Mouse (Mus musculus) erythroid progenitor cell, adult 5-6 weeks (primary cell): ENCODE results near the gene Nod2. TPM values are rescaled to one million over a fixed set of nuclear protein-coding genes. Genes with fewer than 3 reads are reported as not detected.

Experiments
- ATAC-seq: replicated peaks from 2 replicates; pipeline ENCODE4 v1.8.0; 2016; ENCODE audit warnings: moderate number of reproducible peaks, mild to moderate bottlenecking, moderate TSS enrichment, inconsistent platforms; ENCODE audit not compliant: poor library complexity, low FRiP score, severe bottlenecking
- total RNA-seq, 2 experiments: library from RNA; stranded (forward) in 1 of 2; stranded (reverse) in 1 of 2; fragments of 150-400 nt in 1 of 2; fragments of 186-747, 209-891 nt in 1 of 2; gene quantifications; 2 replicates each; pipeline versions ENCODE4 v1.2.3 to v1.2.4; 2015 to 2017; ENCODE audit warnings: low replicate concordance in 2 of 2

Nod2 gene
- total RNA-seq, 2 experiments from 2014 or later: 0.53 TPM; not detected in 1

- no peak for ATAC-seq
These were observed 50.9 kb downstream of the Nod2 start for GRCm38 (mm10) chr8:88698048-88698447.

DNA sequence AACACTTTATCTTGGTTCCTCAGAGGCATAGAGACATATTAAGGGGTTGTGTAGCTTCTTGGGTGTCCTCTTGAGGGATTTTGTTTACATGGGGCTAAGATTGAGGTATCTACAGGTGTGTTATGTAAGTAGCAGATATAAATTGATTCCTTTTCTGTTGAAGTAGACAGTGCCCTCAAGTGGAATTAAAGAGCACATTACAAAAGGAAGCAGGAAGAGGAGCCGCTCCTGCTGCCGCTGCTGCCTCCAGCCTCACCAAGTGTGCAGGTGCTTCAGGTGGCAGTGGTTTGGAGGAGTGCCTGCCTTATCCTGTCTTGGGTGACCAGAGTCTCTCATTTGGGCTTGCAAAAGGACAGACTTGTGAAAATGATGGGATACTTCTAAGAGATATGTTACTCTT is 54.5 kb downstream of the Nod2 start:
- ATAC-seq: no peak

- no peak for ATAC-seq
These were observed 55.7 kb downstream of the Nod2 start for GRCm38 (mm10) chr8:88702816-88703215.

DNA sequence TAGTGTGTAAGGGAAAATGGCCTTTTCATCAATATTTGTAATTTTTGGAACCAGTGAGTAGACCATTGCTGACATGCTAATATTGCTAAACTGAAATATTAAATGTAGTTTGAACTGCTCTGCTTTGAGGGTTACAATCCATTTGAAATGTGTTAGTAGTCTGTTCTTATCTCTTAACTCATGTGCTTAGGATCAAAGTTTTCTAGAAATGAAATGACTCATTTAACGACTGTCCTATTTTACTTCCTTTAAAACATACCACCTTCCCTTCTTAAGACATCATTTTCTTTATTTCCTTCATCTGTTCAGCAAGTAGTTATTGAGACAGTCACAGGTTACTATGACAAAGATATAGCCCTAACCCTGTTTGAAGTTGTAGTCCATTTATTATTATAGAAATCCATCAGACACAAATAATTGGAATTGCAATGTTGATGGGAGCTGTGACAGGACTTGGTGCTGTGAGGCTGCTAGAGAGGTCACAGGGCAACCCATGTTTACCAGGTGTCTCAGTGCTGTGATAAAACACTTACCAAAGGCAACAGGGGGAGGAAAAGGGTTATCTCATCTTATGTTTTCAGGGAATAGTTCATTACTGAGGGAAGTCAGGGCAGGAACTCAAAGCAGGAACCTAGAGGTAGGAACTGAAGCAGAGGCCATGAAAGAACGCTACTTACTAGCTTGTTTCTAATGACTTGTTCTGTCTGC is 76.3 kb downstream of the Nod2 start:
- ATAC-seq: no peak

Other genes starting within 250 kb of the Nod2 start
- not detected in 2 replicates for gene Nkd1, start 126.0 kb upstream of the Nod2 start, total RNA-seq (2015; ENCODE audit: low replicate concordance)
- not detected in 2 replicates for gene Nkd1, start 126.0 kb upstream of the Nod2 start, total RNA-seq (2017; ENCODE audit: low replicate concordance)
- 15.5 and 21.8 TPM in 2 replicates for gene Snx20, start 11.2 kb upstream of the Nod2 start, total RNA-seq (2015; ENCODE audit: low replicate concordance)
- gene Snx20, start 11.2 kb upstream of the Nod2 start, total RNA-seq (2017; ENCODE audit: low replicate concordance): 1.7 and 4.2 TPM in 2 replicates
- gene Cyld, start 49.7 kb downstream of the Nod2 start, total RNA-seq (2015; ENCODE audit: low replicate concordance): 13.3 and 16.3 TPM in 2 replicates
- 14.1 and 15.8 TPM in 2 replicates for gene Cyld, start 49.7 kb downstream of the Nod2 start, total RNA-seq (2017; ENCODE audit: low replicate concordance)